Mouse (Mus musculus) intestine, embryonic 14.5 days (tissue): ENCODE measurements around the gene Neurl1b. TPM values are rescaled to one million over a fixed set of nuclear protein-coding genes. Genes with fewer than 3 reads are reported as not detected.

Experiments used
- ATAC-seq: fragments of 200-750 bp; cut with Nextera tagmentation; replicated peaks from 2 replicates; pipeline ENCODE4 v1.8.0; 2017; ENCODE audit warnings: low read depth, moderate number of reproducible peaks, moderate TSS enrichment, moderate library complexity; ENCODE audit not compliant: low FRiP score, low TSS enrichment
- DNase-seq: peaks from one replicate; pipeline ENCODE4 v3.0.0-alpha.2; 2018; ENCODE audit warnings: low spot score
- H3K27ac ChIP-seq: fragments of 300-500 bp; sonication (generic); 2 replicates; pipeline ENCODE4 v1.5.1; 2014; ENCODE audit warnings: low read depth, mild to moderate bottlenecking, control low read depth
- H3K27me3 ChIP-seq: fragments of 300-500 bp; sonication (generic); replicated peaks from 2 replicates; pipeline ENCODE4 v1.6.1; 2014; ENCODE audit warnings: low read length, control low read depth; ENCODE audit not compliant: control insufficient read depth, insufficient read depth
- H3K36me3 ChIP-seq: fragments of 300-500 bp; sonication (generic); 2 replicates; pipeline ENCODE4 v1.6.1; 2014; ENCODE audit warnings: low read length, control low read depth; ENCODE audit not compliant: control insufficient read depth, insufficient read depth
- H3K4me1 ChIP-seq: fragments of 300-500 bp; sonication (generic); replicated peaks from 2 replicates; pipeline ENCODE4 v1.6.1; 2014; ENCODE audit warnings: low read length, control low read depth, mixed read lengths; ENCODE audit not compliant: control insufficient read depth, insufficient read depth
- H3K4me2 ChIP-seq: fragments of 300-500 bp; sonication (generic); 2 replicates; pipeline ENCODE4 v1.6.1; 2014; ENCODE audit warnings: low read length
- H3K4me3 ChIP-seq: fragments of 300-500 bp; sonication (generic); 2 replicates; pipeline ENCODE4 v1.5.1; 2014; ENCODE audit warnings: low read depth, low read length, control low read depth, mixed read lengths
- H3K9ac ChIP-seq: fragments of 300-500 bp; sonication (generic); 2 replicates; pipeline ENCODE4 v1.6.1; 2014; ENCODE audit warnings: mild to moderate bottlenecking, low read length
- H3K9me3 ChIP-seq: fragments of 300-500 bp; sonication (generic); 2 replicates; pipeline ENCODE4 v1.6.1; 2016; ENCODE audit warnings: low read length, control low read depth; ENCODE audit not compliant: control insufficient read depth
- WGBS: fragments of 180-500 bp; shearing (Covaris S2); extraction: QIAGEN DNeasy Blood & Tissue Kit; methylation state at CpG from one replicate; pipeline ENCODE4 v1.1.7; 2014; 5-methylcytosine and 5-hydroxymethylcytosine counted together
- polyA plus RNA-seq: library from polyadenylated mRNA; unstranded; fragments of >200 nt; fragmentation: Nextera tagmentation; extraction: Ambion mirVana; gene quantifications from 2 replicates; pipeline ENCODE4 v1.2.1, GENCODE M21; 2014

Neurl1b gene
- polyA plus RNA-seq, 1 experiment from 2014 or later: 3.1 TPM

GRCm38 (mm10) chr17:26380280-26380985 is 34.2 kb upstream of the Neurl1b start:
- H3K27me3 ChIP-seq: no peaks in the 10 kb centered on the region
- peak; percentile 38 for ATAC-seq
- 0 out of 2 replicates have a peak, but pooled peaks cover 2% of the 10 kb centered on the region for H3K9me3 ChIP-seq
- H3K4me3 ChIP-seq: no peak overlapping the region
- no peak for DNase-seq
- H3K36me3 ChIP-seq: no peaks in the 10 kb centered on the region
- peaks cover 51% of the 10 kb centered on the region for H3K4me1 ChIP-seq
- H3K9ac ChIP-seq: peak overlapping the region; percentile 2; the same call in 1 of the 2 replicates
- H3K4me2 ChIP-seq: peak overlapping the region; percentile 37
- WGBS: 33% methylated on average over 6 of the region's 8 CpGs
- peak overlapping the region; percentile 91 for H3K27ac ChIP-seq

DNA sequence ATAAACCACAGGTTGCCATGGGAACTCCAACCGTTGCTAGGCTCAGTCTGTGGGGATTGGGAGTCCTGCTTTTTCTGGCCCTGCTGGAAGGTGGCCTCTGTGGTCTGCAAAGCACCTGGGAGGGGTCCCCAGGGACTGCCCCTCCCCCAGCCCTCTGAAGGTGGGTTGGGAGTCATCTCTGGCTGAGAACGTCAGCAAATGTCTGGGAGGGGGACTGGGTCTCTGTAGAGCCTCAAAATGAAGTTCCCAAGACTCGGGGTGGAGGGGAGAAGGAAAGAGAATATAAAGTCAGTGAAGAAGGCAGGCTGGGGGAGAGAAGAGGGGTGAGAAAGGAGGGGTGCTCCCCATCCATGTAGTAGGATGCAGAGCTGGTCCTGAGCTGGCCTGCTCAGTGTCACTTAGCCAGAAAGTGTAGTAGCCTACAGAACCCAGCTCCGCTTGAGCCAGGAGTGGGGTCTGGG is 33.6 kb upstream of the Neurl1b start:
- H3K27me3 ChIP-seq: no peaks in the 10 kb centered on the region
- ATAC-seq: peak; percentile 79
- no peak overlapping the region for H3K4me3 ChIP-seq
- peak overlapping the region; percentile 2; the same call in 1 of the 2 replicates for H3K9ac ChIP-seq
- no peaks in the 10 kb centered on the region for H3K36me3 ChIP-seq
- H3K9me3 ChIP-seq: 0 out of 2 replicates have a peak, but pooled peaks cover 4% of the 10 kb centered on the region
- peak overlapping the region; percentile 37 for H3K4me2 ChIP-seq
- H3K4me1 ChIP-seq: peaks cover 51% of the 10 kb centered on the region
- 18% methylated on average over 4 of the region's 4 CpGs for WGBS
- peak; percentile 85 for DNase-seq
- H3K27ac ChIP-seq: peak overlapping the region; percentile 91

GRCm38 (mm10) chr17:26381613-26382012 is 33.0 kb upstream of the Neurl1b start:
- H3K36me3 ChIP-seq: no peaks in the 10 kb centered on the region
- 33% methylated on average over 5 of the region's 5 CpGs for WGBS
- no peaks in the 10 kb centered on the region for H3K27me3 ChIP-seq
- peak overlapping the region; percentile 37; the same call in 1 of the 2 replicates for H3K4me2 ChIP-seq
- ATAC-seq (no peak; the same call in 1 of the 2 replicates), DNase-seq (no peak)
- H3K4me3 ChIP-seq: no peak overlapping the region
- H3K9me3 ChIP-seq: 0 out of 2 replicates have a peak, but pooled peaks cover 4% of the 10 kb centered on the region
- H3K27ac ChIP-seq: peak overlapping the region; percentile 91
- peaks cover 50% of the 10 kb centered on the region for H3K4me1 ChIP-seq
- no peak overlapping the region for H3K9ac ChIP-seq

- peaks cover 48% of the 10 kb centered on the region for H3K4me1 ChIP-seq
- no peaks in the 10 kb centered on the region for H3K27me3 ChIP-seq
- no peak overlapping the region for H3K4me2 ChIP-seq
- WGBS: 76% methylated on average over 3 of the region's 3 CpGs
- DNase-seq (no peak), ATAC-seq (no peak)
- H3K36me3 ChIP-seq: no peaks in the 10 kb centered on the region
- no peak overlapping the region for H3K9ac ChIP-seq
- H3K4me3 ChIP-seq: no peak overlapping the region
- H3K9me3 ChIP-seq: 0 out of 2 replicates have a peak, but pooled peaks cover 4% of the 10 kb centered on the region
- H3K27ac ChIP-seq: peak overlapping the region; percentile 91
These were observed 32.5 kb upstream of the Neurl1b start for GRCm38 (mm10) chr17:26382176-26382575.

- no peak overlapping the region for H3K9ac ChIP-seq
- WGBS: 81% methylated on average over 5 of the region's 5 CpGs
- peaks cover 49% of the 10 kb centered on the region for H3K4me1 ChIP-seq
- H3K36me3 ChIP-seq: no peaks in the 10 kb centered on the region
- H3K4me2 ChIP-seq: no peak overlapping the region
- ATAC-seq: no peak
- no peak overlapping the region for H3K4me3 ChIP-seq
- 0 out of 2 replicates have a peak, but pooled peaks cover 4% of the 10 kb centered on the region for H3K9me3 ChIP-seq
- peak overlapping the region; percentile 91; the same call in 1 of the 2 replicates for H3K27ac ChIP-seq
- DNase-seq: no peak
- H3K27me3 ChIP-seq: no peaks in the 10 kb centered on the region
These were observed 31.9 kb upstream of the Neurl1b start for GRCm38 (mm10) chr17:26382687-26383086.

- 90% methylated on average over 3 of the region's 3 CpGs for WGBS
- no peak overlapping the region for H3K27ac ChIP-seq
- no peak for ATAC-seq
These were observed 30.5 kb upstream of the Neurl1b start for GRCm38 (mm10) chr17:26384111-26384510.

GRCm38 (mm10) chr17:26385252-26386130 is 29.1 kb upstream of the Neurl1b start:
- H3K4me2 ChIP-seq: no peak overlapping the region
- no peak overlapping the region for H3K9ac ChIP-seq
- no peak overlapping the region for H3K27ac ChIP-seq
- no peaks in the 10 kb centered on the region for H3K27me3 ChIP-seq
- DNase-seq (no peak), ATAC-seq (no peak)
- H3K4me1 ChIP-seq: peaks cover 31% of the 10 kb centered on the region
- H3K9me3 ChIP-seq: 0 out of 2 replicates have a peak, but pooled peaks cover 4% of the 10 kb centered on the region
- 90% methylated on average over 11 of the region's 11 CpGs for WGBS
- H3K4me3 ChIP-seq: no peak overlapping the region
- no peaks in the 10 kb centered on the region for H3K36me3 ChIP-seq

More at GRCm38 (mm10) chr17:26384111-26384510, 30.5 kb upstream of the Neurl1b start:
- Histone ChIP-seq H3K9me3 (0 out of 2 replicates have a peak, but pooled peaks cover 4% of the 10 kb centered on the region), H3K4me2 (no peak overlapping the region), H3K9ac (no peak overlapping the region), H3K27me3 (no peaks in the 10 kb centered on the region), H3K4me3 (no peak overlapping the region), H3K4me1 (peaks cover 40% of the 10 kb centered on the region), H3K36me3 (no peaks in the 10 kb centered on the region)
- DNase-seq: no peak

DNA sequence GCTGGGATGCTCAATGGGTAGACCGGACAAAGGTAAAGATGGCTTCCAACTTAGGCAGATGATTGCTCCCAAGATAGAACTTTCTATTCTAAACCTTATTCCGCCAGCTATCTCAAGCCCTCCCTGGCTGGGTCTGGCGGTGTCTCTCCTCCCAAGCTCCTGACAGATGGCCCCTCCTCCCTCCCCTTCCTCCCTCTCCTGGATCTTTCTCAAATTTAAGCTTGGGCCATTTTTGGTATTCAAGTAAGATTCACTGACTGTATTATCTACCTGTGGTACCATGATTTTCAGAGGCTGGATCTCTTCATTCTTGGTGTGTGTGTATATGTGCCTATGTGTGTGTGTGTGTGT is 28.5 kb upstream of the Neurl1b start:
- Histone ChIP-seq H3K27ac (no peak overlapping the region), H3K27me3 (no peaks in the 10 kb centered on the region), H3K4me3 (no peak overlapping the region), H3K4me2 (no peak overlapping the region), H3K9me3 (0 out of 2 replicates have a peak, but pooled peaks cover 4% of the 10 kb centered on the region), H3K36me3 (no peaks in the 10 kb centered on the region), H3K9ac (no peak overlapping the region), H3K4me1 (peaks cover 24% of the 10 kb centered on the region)
- 86% methylated on average over 3 of the region's 3 CpGs for whole genome bisulfite sequencing
- ATAC-seq: no peak
- no peak for DNase-seq
